Mouse (Mus musculus) testis, adult 2 months (tissue): ENCODE data around the gene 1700057G04Rik.

Experiments used
- CTCF ChIP-seq: fragments of 200-500 bp; IDR thresholded peaks from 2 replicates; pipeline ENCODE4 v1.5.1; 2012; ENCODE audit warnings: low read depth, mild to moderate bottlenecking, inconsistent platforms, low read length, moderate library complexity; ENCODE audit not compliant: control insufficient read depth, insufficient read depth, insufficient replicate concordance
- POLR2A ChIP-seq: fragments of 200-500 bp; IDR thresholded peaks from 2 replicates; pipeline ENCODE4 v1.6.1; 2012; ENCODE audit warnings: low read depth, mild to moderate bottlenecking, inconsistent platforms, low read length, moderate library complexity; ENCODE audit not compliant: control insufficient read depth

DNA sequence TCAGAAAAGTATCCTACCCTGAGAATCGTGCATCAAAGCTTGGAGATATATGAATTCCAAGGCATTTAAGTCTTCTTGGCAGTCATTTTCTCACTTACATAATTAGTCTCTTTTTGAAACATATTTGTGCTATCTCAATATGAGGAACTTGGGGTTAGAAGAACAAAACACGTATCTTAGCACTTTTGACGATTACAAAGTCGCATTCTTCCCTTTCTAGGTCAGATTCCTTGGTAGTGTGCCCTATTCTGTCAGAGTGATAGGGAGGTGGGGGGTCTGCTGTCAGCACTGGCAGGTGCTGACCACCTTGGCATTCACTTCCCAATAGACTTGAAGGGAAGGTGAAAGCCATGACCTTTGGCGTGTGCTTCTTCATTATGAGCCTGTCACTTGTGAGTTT is 93.5 kb downstream of the 1700057G04Rik start:
- TF ChIP-seq CTCF (no peak), POLR2A (no peak)
